Mouse (Mus musculus): Measurements from ENCODE around the gene Dram2.
"Not testable (repeated sequence)": the region's sequence is repeated elsewhere in the genome, so short reads cannot be mapped to it uniquely, and the experiment has no call there.

Gene Dram2

GRCm38 (mm10) chr3:106547171-106547923 is at the start of gene Dram2, which contains the start of gene Cept1:
Dram2 (plus strand) TSS chr3:106547798.
Cept1 (minus strand) TSS chr3:106547802.
- DNase-seq = peak; percentile 93 to 96

GRCm38 (mm10) chr3:106500510-106500909 is 47.1 kb upstream of the Dram2 start:
- DNase-seq = no peak

DNA sequence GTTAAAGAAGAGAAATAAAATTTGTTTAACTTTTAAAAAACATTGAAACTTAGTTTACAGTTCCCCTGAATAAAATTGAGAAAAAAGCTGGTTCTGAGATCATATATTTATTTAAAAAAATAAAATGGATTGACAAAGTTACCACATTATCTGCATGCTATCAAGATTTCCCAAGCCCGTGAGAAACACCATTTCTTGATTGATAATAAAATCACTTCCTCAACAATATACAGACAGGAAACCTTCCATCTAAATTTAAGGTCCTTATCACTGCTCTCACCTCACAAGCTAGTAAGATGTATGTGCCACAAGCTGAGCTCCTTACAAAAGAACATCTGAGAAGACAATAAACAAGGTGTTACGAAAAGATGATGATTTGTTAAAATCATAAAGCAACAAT is 44.7 kb upstream of the Dram2 start:
- DNase-seq = no peak

- no peak for DNase-seq
Observed at GRCm38 (mm10) chr3:106510669-106511068, 36.9 kb upstream of the Dram2 start.

DNA sequence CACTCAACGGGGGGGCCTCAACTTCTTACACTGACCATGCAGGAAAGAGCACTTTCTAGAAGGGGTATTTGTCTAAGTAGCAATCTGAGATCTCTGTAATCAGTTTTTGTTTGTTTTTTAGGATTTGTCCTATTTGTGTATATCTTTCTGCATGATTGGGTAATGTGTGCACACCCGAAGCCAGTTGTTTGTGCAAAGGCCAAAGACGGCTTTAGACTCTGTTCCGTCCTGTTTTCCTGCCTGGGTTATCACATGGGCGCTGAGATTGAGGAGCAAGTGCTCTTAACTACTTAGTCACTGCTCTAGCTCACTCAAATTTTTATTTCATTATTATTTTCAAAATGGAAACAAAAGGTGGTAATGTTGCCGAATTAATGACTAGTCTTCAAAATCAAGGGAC is 32.6 kb upstream of the Dram2 start:
- no peak for DNase-seq

DNA sequence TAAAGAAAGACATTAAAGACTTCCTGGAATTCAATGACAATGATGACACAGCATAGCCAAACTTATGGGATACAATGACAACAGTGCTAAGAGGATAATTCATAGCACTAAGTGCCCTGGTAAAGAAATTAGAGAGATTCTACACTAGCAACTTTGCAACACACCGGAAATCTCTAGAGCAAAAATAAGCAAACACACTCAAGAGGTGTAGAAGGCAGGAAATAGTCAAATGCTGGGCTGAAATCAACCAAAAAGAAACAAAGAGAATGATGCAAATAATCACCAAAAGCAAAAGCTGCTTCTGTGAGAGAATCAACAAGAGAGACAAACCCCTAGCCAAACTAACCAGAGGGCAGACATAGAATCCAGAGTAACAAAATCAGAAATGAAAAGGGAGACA is 24.9 kb upstream of the Dram2 start:
- DNase-seq = no peak

DNA sequence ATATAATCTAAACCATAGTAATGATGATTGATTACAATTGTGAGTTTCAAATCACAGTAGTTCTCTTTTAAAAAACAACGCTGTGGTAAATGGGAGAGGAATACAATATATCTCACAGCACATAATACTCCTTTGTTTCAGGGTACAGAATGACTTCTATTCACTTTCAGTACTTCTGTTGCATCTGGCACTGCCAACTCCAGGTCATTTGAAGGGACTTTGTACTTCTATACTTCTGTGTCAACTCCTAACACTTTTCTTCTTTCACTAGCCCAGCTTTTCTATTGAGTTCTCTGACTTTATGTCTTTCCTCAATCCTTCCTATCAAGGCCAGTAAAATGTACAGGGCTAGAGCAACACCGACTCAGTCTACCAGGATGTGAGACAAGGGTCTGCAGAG is 21.2 kb upstream of the Dram2 start:
- DNase-seq = no peak

DNA sequence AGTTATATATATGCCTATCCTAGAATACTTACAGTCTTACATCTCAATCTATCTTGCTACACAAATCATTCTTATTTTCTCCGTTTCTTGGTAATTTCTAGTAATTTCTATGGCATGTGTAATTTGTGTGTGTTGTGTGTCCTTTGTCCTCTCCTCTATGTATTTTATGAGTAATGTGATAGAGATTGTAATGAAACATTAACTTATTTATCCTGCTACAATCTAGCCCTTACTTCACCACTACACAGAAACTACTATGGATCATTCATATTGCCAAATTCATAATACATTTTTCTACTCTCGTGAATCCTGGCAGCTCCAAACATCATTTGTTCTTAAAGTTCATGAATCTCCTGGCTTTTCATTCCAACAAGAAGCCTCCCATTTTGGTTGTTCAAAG is 19.6 kb upstream of the Dram2 start:
- no peak for DNase-seq

DNA sequence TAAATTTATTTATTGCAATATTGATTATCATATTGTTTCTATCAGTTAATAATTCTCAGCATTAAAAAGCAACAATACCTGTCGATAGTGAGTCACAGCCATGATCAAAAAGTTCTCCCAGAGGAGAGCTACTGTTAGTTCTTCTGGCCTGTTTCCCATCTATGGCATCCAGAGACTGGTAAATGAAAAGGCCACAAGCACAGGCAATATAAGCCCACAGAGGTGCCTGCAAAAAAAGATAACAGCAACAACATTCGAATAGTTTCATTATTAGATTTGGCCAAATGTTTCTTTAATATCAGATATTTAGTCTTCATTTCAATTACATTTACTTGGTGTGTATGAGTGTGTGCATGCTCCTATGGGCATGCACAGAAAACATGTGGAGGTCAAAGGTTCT is 14.3 kb upstream of the Dram2 start:
- no peak for DNase-seq

- DNase-seq = no peak
Observed at GRCm38 (mm10) chr3:106544721-106545316, 2.8 kb upstream of the Dram2 start.

DNA sequence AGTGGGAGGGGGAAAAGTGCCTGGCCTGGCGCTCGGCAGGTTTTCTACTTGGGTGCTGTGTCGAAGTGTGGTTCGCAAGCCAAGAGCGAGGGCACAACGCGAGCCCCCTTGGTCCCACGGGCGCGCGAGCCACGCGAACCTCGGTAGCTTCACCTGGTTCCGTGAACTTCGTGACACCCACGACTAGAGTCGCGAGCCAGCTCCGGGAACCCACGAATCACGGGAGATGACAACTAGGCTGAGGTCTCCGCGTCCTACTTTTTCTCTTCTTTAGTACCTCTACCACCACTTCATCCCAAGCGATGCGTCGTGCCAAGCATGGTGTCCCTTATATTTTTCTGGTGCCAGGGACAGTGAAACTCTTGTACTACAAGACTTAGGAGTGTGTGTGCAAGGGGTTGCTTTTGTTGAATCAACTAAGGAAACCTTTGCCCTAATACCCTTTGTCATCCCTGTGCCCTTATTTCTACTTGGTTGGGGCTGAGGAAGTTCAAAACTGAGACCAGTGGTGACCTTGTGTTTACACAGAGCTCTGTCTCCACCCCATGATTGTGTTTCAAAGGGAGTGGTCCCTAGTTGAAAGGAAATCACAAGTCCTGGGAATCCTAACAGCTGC is 434 bp downstream of the Dram2 start:
- DNase-seq = peak; percentile 47 to 73

- no peak for DNase-seq
Observed at GRCm38 (mm10) chr3:106548971-106549370, 1.4 kb downstream of the Dram2 start.

DNA sequence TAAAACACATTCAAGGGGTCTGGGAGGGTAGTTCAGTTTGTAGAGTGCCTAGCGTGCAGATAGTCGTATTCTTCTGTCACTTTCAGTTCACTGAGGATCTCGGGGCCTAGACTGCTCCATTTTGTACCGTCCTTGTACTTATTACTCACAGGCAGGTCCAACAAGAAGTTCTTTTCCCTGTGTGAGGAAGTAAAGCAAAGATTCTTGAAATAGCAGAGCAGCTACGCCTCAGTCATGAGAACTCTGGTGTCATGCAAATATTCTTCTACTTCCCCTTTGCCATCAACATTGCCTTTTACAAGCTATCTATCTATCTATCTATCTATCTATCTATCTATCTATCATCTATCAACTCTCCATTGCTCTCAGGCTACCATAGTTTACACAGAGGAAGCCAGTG is 5.8 kb downstream of the Dram2 start:
- no peak for DNase-seq

DNA sequence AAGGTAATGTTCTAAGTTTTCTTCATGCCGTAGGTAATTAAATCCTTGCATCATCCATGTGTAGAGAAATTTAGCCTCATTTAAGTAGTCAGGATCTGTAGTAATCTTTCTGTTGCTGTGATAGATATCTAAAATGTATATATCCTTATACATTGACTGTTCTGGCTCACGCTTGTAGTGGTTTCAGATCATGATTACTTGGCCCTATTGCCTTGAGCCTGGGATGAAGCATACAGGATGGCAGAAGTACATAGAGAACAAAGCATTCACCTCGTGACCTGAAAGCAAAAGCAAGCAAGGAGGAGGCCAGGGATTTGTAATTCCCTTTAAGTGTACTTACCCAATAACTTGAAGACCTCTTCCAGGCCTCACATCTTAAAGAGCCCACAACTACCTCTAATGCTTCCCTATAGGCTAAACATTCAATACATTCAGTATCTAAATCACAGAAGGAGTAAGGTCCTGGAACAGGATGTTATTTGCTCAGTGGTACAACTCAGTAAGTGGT is 8.2 kb downstream of the Dram2 start:
- peak in 1 of 2 experiments; percentile 31 for DNase-seq

DNA sequence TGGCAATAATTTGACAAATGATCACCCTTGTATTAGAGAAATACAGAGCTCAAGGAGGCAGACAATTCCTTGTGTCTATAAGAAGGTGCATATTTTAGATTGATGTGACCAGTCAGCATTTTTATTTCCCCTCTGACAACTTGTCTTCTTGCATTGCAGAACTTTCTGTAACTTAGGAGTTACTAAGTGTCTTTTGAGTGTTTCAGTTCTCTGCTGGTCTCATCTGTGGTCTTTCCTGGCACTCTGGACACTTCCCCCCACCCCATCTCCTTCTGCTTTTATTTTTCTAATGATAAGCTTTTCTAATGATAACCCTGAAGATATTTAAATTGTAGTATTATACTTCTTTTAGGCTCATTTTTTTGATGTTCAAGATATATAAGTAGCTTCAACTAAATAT is 10.7 kb downstream of the Dram2 start:
- DNase-seq = no peak

GRCm38 (mm10) chr3:106565876-106566275 is 18.3 kb downstream of the Dram2 start:
- DNase-seq = no peak

GRCm38 (mm10) chr3:106573191-106573590 is 25.6 kb downstream of the Dram2 start:
- no peak for DNase-seq

- no peak for DNase-seq
Observed at GRCm38 (mm10) chr3:106579296-106579695, 31.7 kb downstream of the Dram2 start.

GRCm38 (mm10) chr3:106593631-106594030 is 46.0 kb downstream of the Dram2 start:
- not testable (repeated sequence) for DNase-seq

DNA sequence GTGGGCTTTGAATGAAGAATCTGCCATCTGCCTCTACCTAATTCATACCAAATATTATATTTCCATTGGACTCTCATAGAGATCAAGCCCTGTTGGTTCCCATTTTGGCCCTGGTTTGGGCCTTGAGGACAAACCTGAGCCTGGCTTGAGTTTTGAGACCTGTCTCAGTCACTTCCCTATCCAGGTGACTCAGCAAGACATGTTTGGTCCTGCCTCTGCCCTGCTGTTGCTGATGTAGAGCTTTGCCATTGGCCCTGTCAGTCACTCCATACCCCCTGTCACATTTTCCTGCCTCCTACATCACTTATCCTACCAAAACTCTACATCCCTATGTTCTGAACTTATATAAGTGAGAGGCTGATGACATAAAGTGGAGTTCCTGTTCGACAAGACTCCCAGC is 70.5 kb downstream of the Dram2 start:
- no peak for DNase-seq

Measured in lung, adult 18-20 months (tissue).